Mouse (Mus musculus) embryonic fibroblast, embryonic 13.5 days (primary cell): ENCODE measurements at regions not wholly inside any gene's neighbourhood (a gene's known extent, or its start where the extent isn't known, plus 50 kb on each side); places are given as distances from the start of the nearest gene placed in this dataset.

ENCODE experiments used
- CTCF ChIP-seq: IDR thresholded peaks from 2 replicates; pipeline ENCODE4 v1.5.1; 2011; ENCODE audit warnings: mild to moderate bottlenecking, control low read depth, low read length, moderate library complexity, borderline replicate concordance; ENCODE audit not compliant: insufficient read depth
- POLR2A ChIP-seq: IDR thresholded peaks from 2 replicates; pipeline ENCODE4 v1.6.1; 2011; ENCODE audit warnings: low read depth, mild to moderate bottlenecking, control low read depth, low read length, moderate library complexity

DNA sequence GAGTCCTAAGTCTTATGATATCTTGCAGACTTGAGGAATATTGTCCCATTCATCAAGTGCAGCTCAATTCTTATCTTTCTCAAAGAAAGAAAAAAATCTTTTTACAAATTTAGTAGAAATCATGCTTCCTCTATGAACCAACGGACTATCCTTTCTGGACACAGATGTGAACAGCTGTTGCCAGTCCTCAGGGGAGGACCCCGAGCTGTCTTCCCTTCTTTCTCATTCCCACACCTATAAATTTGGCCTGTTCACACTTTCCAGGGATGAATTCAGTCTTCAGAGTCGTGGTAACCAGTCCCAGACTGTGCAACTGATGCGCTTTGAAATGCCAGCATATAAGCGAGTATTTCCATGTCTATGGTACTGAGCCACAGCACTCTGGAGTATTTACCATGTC lies 214.2 kb upstream of the Pde3a start:
- TF ChIP-seq CTCF (no peak), POLR2A (no peak)
